Mouse (Mus musculus): Measurements from ENCODE around the gene Acox3. TPM values are rescaled to one million over a fixed set of nuclear protein-coding genes. Genes with fewer than 3 reads are reported as not detected.

The Acox3 gene
- total RNA-seq, 2 experiments from 2014 or later = 24.9 to 29.6 TPM

GRCm38 (mm10) chr5:35646927-35647326 is 64.1 kb downstream of the Acox3 start:
- no peak for ATAC-seq (replicated peaks; ENCODE audit: poor library complexity)

GRCm38 (mm10) chr5:35647562-35647961 is 64.7 kb downstream of the Acox3 start:
- ATAC-seq (replicated peaks; ENCODE audit: poor library complexity) = 0 out of 2 replicates have a peak, but pooled peaks have one; percentile 6

GRCm38 (mm10) chr5:35648230-35648629 is 65.4 kb downstream of the Acox3 start:
- no peak for ATAC-seq (replicated peaks; ENCODE audit: poor library complexity)

- ATAC-seq (replicated peaks; ENCODE audit: poor library complexity) = no peak
These were observed 69.5 kb downstream of the Acox3 start for GRCm38 (mm10) chr5:35652319-35652718.

GRCm38 (mm10) chr5:35652872-35653271 is 70.0 kb downstream of the Acox3 start:
- ATAC-seq (replicated peaks; ENCODE audit: poor library complexity) = no peak

GRCm38 (mm10) chr5:35653743-35654395 is 71.0 kb downstream of the Acox3 start:
- no peak for ATAC-seq (replicated peaks; ENCODE audit: poor library complexity)

- no peak for ATAC-seq (replicated peaks; ENCODE audit: poor library complexity)
These were observed 73.1 kb downstream of the Acox3 start for GRCm38 (mm10) chr5:35655753-35656485.

GRCm38 (mm10) chr5:35659503-35659902 is 76.7 kb downstream of the Acox3 start:
- ATAC-seq (replicated peaks; ENCODE audit: poor library complexity) = no peak

- no peak for ATAC-seq (replicated peaks; ENCODE audit: poor library complexity)
These were observed 78.4 kb downstream of the Acox3 start for GRCm38 (mm10) chr5:35661210-35661609.

GRCm38 (mm10) chr5:35662021-35662545 is 79.2 kb downstream of the Acox3 start:
- no peak for ATAC-seq (replicated peaks; ENCODE audit: poor library complexity)

Other genes starting within 250 kb of the Acox3 start
- not detected in 2 replicates for gene Hmx1, start 193.9 kb upstream of the Acox3 start, total RNA-seq (2015)
- not detected in 2 replicates for gene Hmx1, start 193.9 kb upstream of the Acox3 start, total RNA-seq (2017)
- gene Cpz, start 57.3 kb upstream of the Acox3 start, total RNA-seq (2015) = not detected in 2 replicates
- not detected in 2 replicates for gene Cpz, start 57.3 kb upstream of the Acox3 start, total RNA-seq (2017)
- gene Trmt44, start 8.0 kb upstream of the Acox3 start, total RNA-seq (2015) = 6.2 and 8.4 TPM in 2 replicates
- 6.3 and 7.5 TPM in 2 replicates for gene Trmt44, start 8.0 kb upstream of the Acox3 start, total RNA-seq (2017)
- not detected in 2 replicates for gene Htra3, start 96.7 kb downstream of the Acox3 start, total RNA-seq (2015)
- not detected in 2 replicates for gene Htra3, start 96.7 kb downstream of the Acox3 start, total RNA-seq (2017)
- 2.7 and 4.1 TPM in 2 replicates for gene Sh3tc1, start 156.9 kb downstream of the Acox3 start, total RNA-seq (2015)
- gene Sh3tc1, start 156.9 kb downstream of the Acox3 start, total RNA-seq (2017) = 2.9 and 5.5 TPM in 2 replicates
- 0.59 TPM in 1 of 2 replicates, not detected in the other for gene Ablim2, start 174.8 kb downstream of the Acox3 start, total RNA-seq (2015)
- 0.14 TPM in 1 of 2 replicates, not detected in the other for gene Ablim2, start 174.8 kb downstream of the Acox3 start, total RNA-seq (2017)